Mouse (Mus musculus): ENCODE data around the gene Kctd6.

- no peak for TF ChIP-seq CTCF (IDR thresholded peaks at IDR 0.05; ENCODE audit: low read depth)
- no peak for TF ChIP-seq EP300 (IDR thresholded peaks at IDR 0.05; ENCODE audit: low read depth)
Measured at GRCm38 (mm10) chr14:8260214-8260613, 46.3 kb downstream of the Kctd6 start.

Data from liver, embryonic 14.5 days (tissue).